Mouse (Mus musculus) left cerebral cortex, adult 9 months (tissue): Measurements from ENCODE around the gene Fam135a.

ENCODE experiments used
- DNase-seq, 2 experiments: peaks; one replicate each; pipeline ENCODE4 v3.0.0; 2022; ENCODE audit warnings: low spot score in 2 of 2

The Fam135a gene

GRCm38 (mm10) chr1:24099926-24100869, at the start of gene Fam135a:
Gene Fam135a (minus strand): TSS chr1:24100341.
- peak; percentile 79 to 89 for DNase-seq

- DNase-seq: no peak
Observed at GRCm38 (mm10) chr1:24143504-24143903, 43.4 kb upstream of the Fam135a start.

- DNase-seq: no peak
Observed at GRCm38 (mm10) chr1:24140555-24140954, 40.4 kb upstream of the Fam135a start.

GRCm38 (mm10) chr1:24137133-24137532, 37.0 kb upstream of the Fam135a start:
- DNase-seq: peak in 1 of 2 experiments; percentile 73

- DNase-seq: no peak
Observed at GRCm38 (mm10) chr1:24134792-24135191, 34.7 kb upstream of the Fam135a start.

GRCm38 (mm10) chr1:24133853-24134252, 33.7 kb upstream of the Fam135a start:
- no peak for DNase-seq

- DNase-seq: no peak
Observed at GRCm38 (mm10) chr1:24127866-24128265, 27.7 kb upstream of the Fam135a start.

- DNase-seq: no peak
Observed at GRCm38 (mm10) chr1:24124610-24125009, 24.5 kb upstream of the Fam135a start.

GRCm38 (mm10) chr1:24122582-24122981, 22.4 kb upstream of the Fam135a start:
- DNase-seq: peak; percentile 54

GRCm38 (mm10) chr1:24107971-24108773, 8.0 kb upstream of the Fam135a start:
- DNase-seq: no peak

GRCm38 (mm10) chr1:24107378-24107777, 7.2 kb upstream of the Fam135a start:
- DNase-seq: peak in 1 of 2 experiments; percentile 30

GRCm38 (mm10) chr1:24102579-24103149, 2.5 kb upstream of the Fam135a start:
- no peak for DNase-seq

- DNase-seq: no peak
Observed at GRCm38 (mm10) chr1:24100870-24101358, 773 bp upstream of the Fam135a start.

- peak in 1 of 2 experiments; percentile 13 for DNase-seq
Observed at GRCm38 (mm10) chr1:24099541-24099925, 608 bp downstream of the Fam135a start.

- no peak for DNase-seq
Observed at GRCm38 (mm10) chr1:24097541-24097940, 2.6 kb downstream of the Fam135a start.

- DNase-seq: no peak
Observed at GRCm38 (mm10) chr1:24092414-24092813, 7.7 kb downstream of the Fam135a start.

- no peak for DNase-seq
Observed at GRCm38 (mm10) chr1:24090603-24091002, 9.5 kb downstream of the Fam135a start.

GRCm38 (mm10) chr1:24090094-24090493, 10.0 kb downstream of the Fam135a start:
- DNase-seq: no peak

- DNase-seq: no peak
Observed at GRCm38 (mm10) chr1:24086176-24086575, 14.0 kb downstream of the Fam135a start.

- no peak for DNase-seq
Observed at GRCm38 (mm10) chr1:24074396-24074795, 25.7 kb downstream of the Fam135a start.

- DNase-seq: no peak
Observed at GRCm38 (mm10) chr1:24073386-24074248, 26.5 kb downstream of the Fam135a start.
